Mouse (Mus musculus): ENCODE measurements around the gene Grhl3. TPM values are rescaled to one million over a fixed set of nuclear protein-coding genes. Genes with fewer than 3 reads are reported as not detected.

The Grhl3 gene
- polyA plus RNA-seq, 1 experiment from 2014 or later, result 7.1 TPM

Small RNAs within 50 kb of the gene (microRNA-seq; reads per million reads assigned to microRNA genes)
- not detected for gene Gm25317

Other genes starting within 250 kb of the Grhl3 start
- 201 and 215 TPM in 2 replicates for gene Srrm1, start 220.3 kb downstream of the Grhl3 start, polyA plus RNA-seq (2014; fragmentation: Nextera tagmentation; extraction: Ambion mirVana)
- 10.8 and 11.8 TPM in 2 replicates for gene Ncmap, start 175.4 kb downstream of the Grhl3 start, polyA plus RNA-seq (2014; fragmentation: Nextera tagmentation; extraction: Ambion mirVana)
- 16.1 and 18.4 TPM in 2 replicates for gene Rcan3, start 139.8 kb downstream of the Grhl3 start, polyA plus RNA-seq (2014; fragmentation: Nextera tagmentation; extraction: Ambion mirVana)
- 0.19 and 0.42 TPM in 2 replicates for gene Stpg1, start 78.8 kb downstream of the Grhl3 start, polyA plus RNA-seq (2014; fragmentation: Nextera tagmentation; extraction: Ambion mirVana)
- gene Nipal3, start 78.6 kb downstream of the Grhl3 start, polyA plus RNA-seq (2014; fragmentation: Nextera tagmentation; extraction: Ambion mirVana), result 4.3 and 6.7 TPM in 2 replicates
- gene Ifnlr1, start 112.7 kb upstream of the Grhl3 start, polyA plus RNA-seq (2014; fragmentation: Nextera tagmentation; extraction: Ambion mirVana), result 2.9 and 3.5 TPM in 2 replicates
- gene Il22ra1, start 154.5 kb upstream of the Grhl3 start, polyA plus RNA-seq (2014; fragmentation: Nextera tagmentation; extraction: Ambion mirVana), result 2.5 and 3.8 TPM in 2 replicates
- 0.51 and 0.65 TPM in 2 replicates for gene Myom3, start 186.1 kb upstream of the Grhl3 start, polyA plus RNA-seq (2014; fragmentation: Nextera tagmentation; extraction: Ambion mirVana)